Mouse (Mus musculus): ENCODE results near the gene 4930544D05Rik. TPM values are rescaled to one million over a fixed set of nuclear protein-coding genes. Genes with fewer than 3 reads are reported as not detected.

4930544D05Rik gene
- polyA plus RNA-seq (2012; ENCODE audit: low replicate concordance), result not detected in 2 replicates

GRCm38 (mm10) chr11:70615516-70616093 is at the start of gene 4930544D05Rik:
Gene 4930544D05Rik (plus strand): TSS chr11:70615848.

GRCm38 (mm10) chr11:70619101-70619500 is 3.5 kb downstream of the 4930544D05Rik start, which contains the start of gene Chrne:
Gene Chrne (minus strand): TSS chr11:70619216.

DNA sequence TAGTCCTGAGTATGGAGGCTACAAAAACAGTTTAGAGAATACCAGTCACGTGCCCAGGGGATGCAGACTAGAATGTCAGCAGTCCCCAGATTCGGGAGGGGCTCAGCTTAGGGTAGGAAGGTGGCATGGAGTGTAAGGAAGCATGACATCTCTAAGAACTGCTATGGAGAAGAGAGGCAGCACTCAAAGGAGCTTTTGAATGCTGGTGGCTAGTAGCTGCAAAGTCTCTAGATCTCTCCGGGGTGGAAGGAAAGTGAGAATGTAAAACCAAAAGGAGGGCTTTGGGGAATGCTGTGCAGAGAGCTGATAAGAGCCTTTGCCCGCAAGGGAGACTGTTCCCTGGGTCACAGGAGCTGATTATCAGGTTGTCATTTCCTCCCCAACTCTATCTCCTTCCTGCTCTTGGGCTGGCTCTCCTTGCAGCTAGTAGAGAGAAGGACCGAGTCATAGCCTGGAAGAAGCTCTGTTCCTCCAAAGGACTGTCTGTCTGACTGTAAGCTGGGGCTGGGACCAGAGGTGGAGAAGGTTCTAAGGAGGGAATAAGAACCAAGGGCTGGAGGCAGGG is 23.1 kb downstream of the 4930544D05Rik start, which contains the start of gene Gp1ba:
Gene Gp1ba (plus strand): TSS at position 409 of the 565 bp plus-strand sequence.

DNA sequence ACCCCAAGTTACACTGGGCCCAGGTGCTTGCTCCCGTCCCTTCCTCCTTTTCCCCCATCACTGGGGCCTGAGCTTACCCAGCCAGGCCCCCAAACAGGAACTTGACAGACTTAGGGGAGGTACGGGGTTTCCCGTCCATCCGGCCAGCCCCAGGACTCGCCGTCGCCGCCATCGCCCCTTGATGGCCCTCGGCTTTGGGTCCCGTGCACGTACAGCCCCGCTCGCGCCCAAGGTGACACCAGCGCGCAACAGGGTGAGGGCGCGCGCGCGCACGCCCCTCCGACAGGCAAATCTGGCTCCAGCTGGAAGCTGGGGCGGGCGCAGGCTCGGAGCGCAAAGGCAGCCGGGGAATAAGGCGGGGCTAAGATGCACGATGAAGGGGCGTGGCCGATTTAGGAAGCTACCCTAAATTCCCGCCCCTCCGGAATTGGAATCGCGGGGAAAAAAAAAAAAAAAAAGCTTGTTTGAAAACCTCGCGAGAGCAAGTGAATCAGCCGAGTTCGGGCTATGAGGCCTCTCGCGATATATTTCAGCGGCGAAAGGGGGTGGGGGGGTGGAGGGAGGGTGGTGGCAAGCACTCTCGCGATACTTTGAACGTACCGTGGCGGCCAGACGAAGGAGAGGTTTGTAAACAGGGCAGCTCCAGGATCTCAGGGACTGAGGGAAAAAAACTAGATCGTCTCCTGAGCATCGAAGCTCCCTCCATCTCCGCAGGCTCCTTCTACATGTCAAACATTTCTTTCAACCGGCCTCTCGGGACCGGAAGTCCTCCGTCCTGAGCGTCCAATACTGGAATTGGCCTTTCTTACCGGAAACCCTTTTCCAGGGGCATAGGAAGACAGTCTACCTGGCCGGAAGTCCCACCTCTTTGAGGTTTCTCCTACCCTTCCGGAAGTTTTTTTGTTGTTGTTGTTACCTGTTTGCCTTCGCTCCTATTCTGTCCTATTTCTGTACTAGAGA is 31.3 kb downstream of the 4930544D05Rik start, which contains the start of the genes Rnf167 and Slc25a11:
Gene Rnf167 (plus strand): TSS at position 545 of the 960 bp plus-strand sequence.
Gene Slc25a11 (minus strand): TSS at position 789 of the 960 bp plus-strand sequence.

GRCm38 (mm10) chr11:70654198-70654922 is 38.7 kb downstream of the 4930544D05Rik start, which contains the start of gene Pfn1:
Gene Pfn1 (minus strand): TSS chr11:70654644.

DNA sequence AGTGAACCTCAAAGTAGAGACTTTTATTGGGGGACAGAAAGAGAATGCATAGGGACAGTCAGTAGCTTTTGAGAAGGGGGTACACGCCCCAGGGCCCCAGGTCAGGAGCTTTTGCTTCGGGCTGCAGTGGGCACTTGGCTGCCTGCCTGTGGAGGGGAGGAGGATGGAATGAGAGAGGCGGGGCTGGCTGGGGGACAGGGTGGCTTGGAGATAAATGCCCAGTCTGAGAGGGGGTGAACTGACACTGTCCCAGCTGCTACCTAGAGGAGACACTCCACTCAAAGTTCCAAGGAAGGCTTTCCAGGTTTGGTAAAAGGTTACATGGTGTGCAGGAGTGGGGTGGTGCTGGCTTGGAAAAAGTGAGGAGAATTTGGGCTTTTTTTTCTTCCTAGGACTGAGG is 41.3 kb downstream of the 4930544D05Rik start, which contains the start of gene Eno3:
Gene Eno3 (plus strand): TSS at position 239 of the 400 bp plus-strand sequence.

Other genes with a start within 250 kb of the 4930544D05Rik start
- gene Pelp1, start 205.8 kb upstream of the 4930544D05Rik start, polyA plus RNA-seq (2012; ENCODE audit: low replicate concordance), result 34.5 and 61.0 TPM in 2 replicates
- 412 and 439 TPM in 2 replicates for gene Arrb2, start 183.2 kb upstream of the 4930544D05Rik start, polyA plus RNA-seq (2012; ENCODE audit: low replicate concordance)
- gene Med11, start 163.9 kb upstream of the 4930544D05Rik start, polyA plus RNA-seq (2012; ENCODE audit: low replicate concordance), result 13.9 and 47.2 TPM in 2 replicates
- 2.2 and 3.7 TPM in 2 replicates for gene Zmynd15, start 156.4 kb upstream of the 4930544D05Rik start, polyA plus RNA-seq (2012; ENCODE audit: low replicate concordance)
- gene Cxcl16, start 155.9 kb upstream of the 4930544D05Rik start, polyA plus RNA-seq (2012; ENCODE audit: low replicate concordance), result 5.5 and 6.1 TPM in 2 replicates
- 0.40 and 1.2 TPM in 2 replicates for gene Tm4sf5, start 110.6 kb upstream of the 4930544D05Rik start, polyA plus RNA-seq (2012; ENCODE audit: low replicate concordance)
- gene Vmo1, start 101.2 kb upstream of the 4930544D05Rik start, polyA plus RNA-seq (2012; ENCODE audit: low replicate concordance), result not detected in 2 replicates
- not detected in 2 replicates for gene Gltpd2, start 96.7 kb upstream of the 4930544D05Rik start, polyA plus RNA-seq (2012; ENCODE audit: low replicate concordance)
- gene Psmb6, start 90.5 kb upstream of the 4930544D05Rik start, polyA plus RNA-seq (2012; ENCODE audit: low replicate concordance), result 57.2 and 129 TPM in 2 replicates
- gene Gm40193, start 82.9 kb upstream of the 4930544D05Rik start, polyA plus RNA-seq (2012; ENCODE audit: low replicate concordance), result not detected in 2 replicates
- gene Pld2, start 75.8 kb upstream of the 4930544D05Rik start, polyA plus RNA-seq (2012; ENCODE audit: low replicate concordance), result 2.8 and 4.8 TPM in 2 replicates
- gene Mink1, start 53.0 kb upstream of the 4930544D05Rik start, polyA plus RNA-seq (2012; ENCODE audit: low replicate concordance), result 149 and 293 TPM in 2 replicates
- 0.98 and 1.9 TPM in 2 replicates for gene Chrne, start 3.4 kb downstream of the 4930544D05Rik start, polyA plus RNA-seq (2012; ENCODE audit: low replicate concordance)
- gene Gp1ba, start 23.3 kb downstream of the 4930544D05Rik start, polyA plus RNA-seq (2012; ENCODE audit: low replicate concordance), result 0.47 and 1.1 TPM in 2 replicates
- 97.5 and 293 TPM in 2 replicates for gene Rnf167, start 31.4 kb downstream of the 4930544D05Rik start, polyA plus RNA-seq (2012; ENCODE audit: low replicate concordance)
- 60.4 and 82.0 TPM in 2 replicates for gene Slc25a11, start 31.6 kb downstream of the 4930544D05Rik start, polyA plus RNA-seq (2012; ENCODE audit: low replicate concordance)
- gene Pfn1, start 38.8 kb downstream of the 4930544D05Rik start, polyA plus RNA-seq (2012; ENCODE audit: low replicate concordance), result 4,148 and 9,034 TPM in 2 replicates
- gene Eno3, start 41.4 kb downstream of the 4930544D05Rik start, polyA plus RNA-seq (2012; ENCODE audit: low replicate concordance), result 15.7 and 25.1 TPM in 2 replicates
- 87.8 and 103 TPM in 2 replicates for gene Spag7, start 53.6 kb downstream of the 4930544D05Rik start, polyA plus RNA-seq (2012; ENCODE audit: low replicate concordance)
- gene Camta2, start 72.3 kb downstream of the 4930544D05Rik start, polyA plus RNA-seq (2012; ENCODE audit: low replicate concordance), result 59.8 and 107 TPM in 2 replicates
- gene Inca1, start 84.3 kb downstream of the 4930544D05Rik start, polyA plus RNA-seq (2012; ENCODE audit: low replicate concordance), result 0.36 and 0.41 TPM in 2 replicates
- gene Kif1c, start 84.7 kb downstream of the 4930544D05Rik start, polyA plus RNA-seq (2012; ENCODE audit: low replicate concordance), result 37.7 and 84.2 TPM in 2 replicates
- gene Zfp3, start 148.4 kb downstream of the 4930544D05Rik start, polyA plus RNA-seq (2012; ENCODE audit: low replicate concordance), result 3.1 and 3.2 TPM in 2 replicates
- 4.7 and 5.1 TPM in 2 replicates for gene Scimp, start 196.7 kb downstream of the 4930544D05Rik start, polyA plus RNA-seq (2012; ENCODE audit: low replicate concordance)
- 15.9 and 45.8 TPM in 2 replicates for gene Rabep1, start 228.9 kb downstream of the 4930544D05Rik start, polyA plus RNA-seq (2012; ENCODE audit: low replicate concordance)

Measured in hematopoietic multipotent progenitor cell, adult 10-12 weeks (in vitro differentiated cells).